Mouse (Mus musculus) ES-Bruce4 (cell line): ENCODE results near the gene Ankrd34b. TPM values are rescaled to one million over a fixed set of nuclear protein-coding genes. Genes with fewer than 3 reads are reported as not detected.
A peak's percentile ranks its signal among the peaks of the same experiment; 100 is the strongest.

Experiments used
- H3K27ac ChIP-seq: 2 replicates; pipeline ENCODE4 v1.5.1; 2012; ENCODE audit warnings: low read length, inconsistent platforms; ENCODE audit not compliant: insufficient read depth
- H3K27me3 ChIP-seq: 2 replicates; pipeline ENCODE4 v1.6.1; 2012; ENCODE audit warnings: mild to moderate bottlenecking, low read length, inconsistent platforms; ENCODE audit not compliant: control insufficient read depth, poor library complexity, insufficient read depth, severe bottlenecking
- H3K36me3 ChIP-seq: 2 replicates; pipeline ENCODE4 v1.6.1; 2012; ENCODE audit warnings: inconsistent platforms, mild to moderate bottlenecking, low read length, moderate library complexity; ENCODE audit not compliant: control insufficient read depth, poor library complexity, insufficient read depth, severe bottlenecking
- H3K4me1 ChIP-seq: one replicate; pipeline ENCODE4 v1.8.1; 2011; ENCODE audit warnings: low read length; ENCODE audit not compliant: control insufficient read depth, insufficient read depth
- H3K4me3 ChIP-seq: 2 replicates; pipeline ENCODE4 v1.5.1; 2011; ENCODE audit warnings: low read depth, mild to moderate bottlenecking, low read length
- H3K9ac ChIP-seq: 2 replicates; pipeline ENCODE4 v1.6.1; 2012; ENCODE audit warnings: low read depth, mild to moderate bottlenecking, inconsistent platforms; ENCODE audit not compliant: poor library complexity, severe bottlenecking
- H3K9me3 ChIP-seq: replicated peaks from 2 replicates; pipeline ENCODE4 v1.6.1; 2012; ENCODE audit warnings: mild to moderate bottlenecking, low read length, inconsistent platforms; ENCODE audit not compliant: control insufficient read depth, poor library complexity, insufficient read depth, severe bottlenecking
- CTCF ChIP-seq: IDR thresholded peaks from one replicate; pipeline ENCODE4 v1.8.1; 2011; ENCODE audit warnings: low read depth, low read length
- EP300 ChIP-seq: IDR thresholded peaks from 2 replicates; pipeline ENCODE4 v1.6.1; 2011; ENCODE audit warnings: low read depth, low read length; ENCODE audit not compliant: insufficient read depth
- POLR2A ChIP-seq: IDR thresholded peaks from one replicate; pipeline ENCODE4 v1.8.1; 2011; ENCODE audit warnings: low read length; ENCODE audit not compliant: insufficient read depth
- polyA plus RNA-seq: library from polyadenylated mRNA; stranded (reverse); fragments of >200 nt; gene quantifications from 2 replicates; pipeline ENCODE4 v1.2.4, GENCODE M21; 2011; ENCODE audit warnings: low read depth; ENCODE audit not compliant: missing spikeins, insufficient read depth, insufficient read length

Ankrd34b gene
- polyA plus RNA-seq = 0.19 and 0.32 TPM in 2 replicates

DNA sequence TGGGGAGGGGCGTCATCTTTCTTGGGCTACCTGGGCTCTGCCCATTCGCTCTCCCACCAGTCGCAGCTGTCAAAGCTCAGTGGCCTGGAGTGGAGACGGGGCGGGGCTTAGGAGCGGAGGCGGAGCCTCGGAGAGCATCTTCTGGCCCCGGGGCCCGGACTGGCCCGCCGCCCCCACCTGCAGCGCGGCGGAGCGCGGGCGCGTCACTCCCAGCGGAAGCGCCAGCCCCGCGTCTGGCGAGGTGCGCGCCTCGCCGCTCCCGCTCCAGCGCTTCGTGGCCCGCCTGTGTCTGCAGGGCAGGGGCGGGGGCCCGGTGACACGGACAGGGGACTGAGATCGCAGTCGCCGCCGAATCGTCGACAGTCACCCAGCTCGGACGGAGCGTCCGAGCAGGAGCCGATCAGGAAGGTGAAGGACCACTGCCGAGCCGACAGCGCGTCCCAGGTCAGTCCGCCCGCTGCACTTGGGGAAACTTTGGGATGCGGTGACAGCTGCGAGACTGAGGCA, at the start of gene Ankrd34b:
TSS of gene Ankrd34b (plus strand) at position 139 of the 507 bp plus-strand sequence.
- Histone ChIP-seq H3K4me1 (no peaks in the 10 kb centered on the region), H3K27ac (no peak within 1 kb of the TSS), H3K36me3 (no peaks in the 10 kb centered on the region), H3K9ac (peak within 1 kb of the TSS; percentile 42), H3K27me3 (peaks cover 13% of the 10 kb centered on the region), H3K9me3 (no peaks in the 10 kb centered on the region), H3K4me3 (peak within 1 kb of the TSS; percentile 74)
- TF ChIP-seq CTCF = no peak
- TF ChIP-seq EP300 = no peak
- no peak for TF ChIP-seq POLR2A

DNA sequence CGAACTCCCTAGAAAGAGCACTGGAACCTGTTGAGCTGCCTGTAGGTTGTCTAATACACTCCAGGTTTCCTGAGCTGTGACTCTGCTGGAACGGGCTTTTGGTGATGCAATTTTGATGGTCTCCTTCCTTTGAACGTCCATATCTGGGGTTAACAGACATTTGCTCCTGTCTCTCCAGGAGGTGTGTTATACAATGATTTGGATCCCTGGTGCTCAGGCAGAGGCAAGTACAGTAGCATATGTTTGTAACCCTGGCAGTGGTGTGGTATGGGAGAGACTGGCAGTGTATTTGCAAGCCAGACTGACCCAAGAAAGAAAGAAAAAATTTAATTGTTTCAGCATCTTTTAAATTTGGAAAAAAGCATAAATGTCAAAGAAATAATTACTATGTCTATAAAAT, 38.3 kb upstream of the Ankrd34b start:
- Histone ChIP-seq H3K27ac (no peak overlapping the region), H3K27me3 (no peaks in the 10 kb centered on the region), H3K4me1 (no peaks in the 10 kb centered on the region), H3K9ac (no peak overlapping the region), H3K4me3 (no peak overlapping the region), H3K36me3 (peaks cover 8% of the 10 kb centered on the region), H3K9me3 (no peaks in the 10 kb centered on the region)
- TF ChIP-seq POLR2A (no peak), EP300 (no peak), CTCF (no peak)

DNA sequence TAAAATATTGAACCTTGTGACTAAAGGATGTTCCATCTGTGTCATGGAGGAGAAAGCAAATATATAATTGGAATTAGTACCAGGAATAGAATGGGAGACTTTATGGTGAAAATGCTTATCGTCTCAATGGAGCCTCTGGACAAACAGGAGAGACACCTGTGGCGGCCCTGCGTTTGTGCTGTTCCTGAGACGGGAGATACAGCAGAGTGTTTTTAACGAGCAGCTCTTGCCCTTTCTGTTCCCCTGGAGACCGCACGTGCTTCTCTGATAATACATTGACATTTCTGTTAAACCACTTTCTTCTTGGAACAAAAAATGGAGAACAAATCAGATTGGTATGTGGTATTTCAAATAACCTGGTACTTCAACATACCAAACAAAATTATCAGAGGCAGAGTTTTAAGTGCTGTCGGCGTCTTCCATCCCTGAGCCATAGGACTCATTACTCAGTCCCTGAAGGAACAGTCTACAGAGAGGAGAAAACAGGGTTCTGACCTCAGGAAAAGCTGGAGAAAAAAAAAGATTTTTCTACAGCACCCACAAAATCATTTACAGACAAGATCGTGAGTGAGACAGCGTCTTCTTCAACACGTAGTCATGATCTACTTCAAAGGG, 32.5 kb upstream of the Ankrd34b start:
- H3K9ac ChIP-seq = no peak overlapping the region

DNA sequence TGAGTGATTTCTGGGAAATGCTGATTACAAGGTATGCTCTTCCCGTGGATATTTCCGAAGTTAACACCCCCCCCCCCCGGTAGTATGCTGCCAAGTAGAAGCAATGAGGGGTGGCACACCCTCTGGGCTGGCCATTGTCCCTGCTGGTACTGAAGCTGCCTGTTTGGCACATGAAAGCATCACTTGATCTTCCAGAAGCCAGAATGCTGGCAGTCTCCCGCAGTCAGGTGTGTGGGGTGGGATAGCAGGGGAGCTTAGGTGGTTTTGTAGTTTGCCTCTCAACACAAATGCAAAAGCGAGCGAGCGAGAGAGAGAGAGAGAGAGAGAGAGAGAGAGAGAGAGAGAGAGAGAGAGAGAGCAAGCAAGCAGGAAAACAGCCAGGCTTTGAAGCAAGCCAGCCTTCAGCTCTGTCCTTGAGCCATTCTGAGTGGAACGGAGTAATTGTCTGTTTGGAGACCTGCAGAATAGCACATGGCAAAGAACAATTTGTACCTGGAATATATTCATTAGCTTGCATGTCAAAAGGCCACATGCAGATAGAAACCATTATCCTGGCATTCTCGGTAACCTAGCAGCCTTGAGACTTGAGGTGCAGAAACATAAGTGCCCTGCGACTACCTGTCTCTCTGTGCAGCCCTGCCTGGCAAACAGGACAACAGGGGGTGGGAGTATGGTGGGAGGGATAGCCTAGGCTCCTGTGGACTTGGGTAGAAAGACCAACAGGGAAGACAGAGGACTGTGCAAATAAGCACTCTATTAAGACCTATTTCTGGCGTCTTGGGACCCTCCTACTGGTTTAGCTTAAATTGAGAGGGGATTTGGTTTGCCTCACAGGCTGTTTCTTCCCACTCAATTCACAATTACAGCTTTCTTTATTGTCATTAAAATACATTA, 27.0 kb upstream of the Ankrd34b start:
- H3K27me3 ChIP-seq = no peaks in the 10 kb centered on the region
- no peak overlapping the region for H3K4me3 ChIP-seq
- no peaks in the 10 kb centered on the region for H3K36me3 ChIP-seq
- no peak overlapping the region for H3K27ac ChIP-seq
- no peaks in the 10 kb centered on the region for H3K4me1 ChIP-seq
- no peak overlapping the region for H3K9ac ChIP-seq
- TF ChIP-seq EP300 = no peak
- no peak for TF ChIP-seq POLR2A
- TF ChIP-seq CTCF = no peak
- H3K9me3 ChIP-seq = no peaks in the 10 kb centered on the region

More for the DNA sequence above, 32.5 kb upstream of the Ankrd34b start:
- Histone ChIP-seq H3K36me3 (no peaks in the 10 kb centered on the region), H3K4me1 (no peaks in the 10 kb centered on the region), H3K27me3 (no peaks in the 10 kb centered on the region), H3K4me3 (no peak overlapping the region), H3K27ac (no peak overlapping the region), H3K9me3 (no peaks in the 10 kb centered on the region)
- no peak for TF ChIP-seq CTCF
- TF ChIP-seq POLR2A = no peak
- TF ChIP-seq EP300 = no peak

DNA sequence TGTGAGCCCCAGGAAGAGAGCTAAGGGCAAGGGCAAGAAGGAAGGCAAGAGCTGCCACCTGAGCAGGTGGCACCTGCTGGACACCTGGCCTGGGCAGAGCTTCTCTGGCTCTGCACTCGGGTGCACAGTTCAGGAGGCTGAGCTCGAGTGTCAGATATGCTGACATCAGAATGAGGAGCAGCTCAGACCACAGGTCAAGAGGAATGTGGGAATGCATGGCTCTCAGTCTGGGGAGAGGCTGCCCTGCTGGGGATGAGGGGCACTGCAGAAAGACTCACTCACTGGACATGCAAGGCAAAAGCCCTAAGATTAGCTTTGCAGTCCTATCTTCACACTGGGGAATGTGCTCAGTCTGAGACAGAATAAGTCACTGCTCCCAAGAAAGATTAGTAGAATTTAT, 23.6 kb upstream of the Ankrd34b start:
- no peaks in the 10 kb centered on the region for H3K27me3 ChIP-seq
- no peaks in the 10 kb centered on the region; the same call in 1 of the 2 replicates for H3K9me3 ChIP-seq
- TF ChIP-seq EP300 (no peak), POLR2A (no peak), CTCF (no peak)
- no peak overlapping the region for H3K27ac ChIP-seq
- H3K9ac ChIP-seq = no peak overlapping the region
- no peak overlapping the region for H3K4me3 ChIP-seq
- no peaks in the 10 kb centered on the region for H3K4me1 ChIP-seq
- H3K36me3 ChIP-seq = no peaks in the 10 kb centered on the region

DNA sequence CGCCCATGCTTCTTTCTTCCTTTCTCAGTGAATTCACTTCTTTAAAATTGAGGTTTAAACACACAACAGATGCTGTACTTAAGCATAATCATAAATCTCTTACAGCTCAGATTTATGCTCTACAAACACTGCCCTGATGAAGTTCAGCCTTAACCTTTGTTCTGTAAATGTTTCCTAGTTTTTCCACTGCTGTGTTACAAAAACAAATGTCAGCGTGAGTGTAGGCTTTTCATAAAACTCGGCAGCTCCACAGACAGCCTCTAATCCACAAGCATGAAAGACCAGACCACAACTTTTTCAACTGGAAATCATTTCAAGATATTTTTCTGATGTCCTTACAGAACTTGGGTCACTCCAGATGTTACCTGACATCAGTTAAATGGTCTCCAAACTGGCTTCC, 22.2 kb upstream of the Ankrd34b start:
- TF ChIP-seq POLR2A = no peak
- TF ChIP-seq CTCF = no peak
- Histone ChIP-seq H3K9ac (no peak overlapping the region), H3K4me3 (no peak overlapping the region), H3K27me3 (no peaks in the 10 kb centered on the region), H3K36me3 (no peaks in the 10 kb centered on the region), H3K4me1 (no peaks in the 10 kb centered on the region), H3K9me3 (no peaks in the 10 kb centered on the region; the same call in 1 of the 2 replicates), H3K27ac (no peak overlapping the region)
